Mouse (Mus musculus) C2C12 (cell line): ENCODE results near the gene Trak1. TPM values are rescaled to one million over a fixed set of nuclear protein-coding genes. Genes with fewer than 3 reads are reported as not detected.

Experiments
- H3K27me3 ChIP-seq: one replicate; pipeline ENCODE4 v1.6.1; 2011; ENCODE audit not compliant: control insufficient read depth, insufficient read depth, insufficient read length
- H3K36me3 ChIP-seq: one replicate; pipeline ENCODE4 v1.6.1; 2011; ENCODE audit not compliant: control insufficient read depth, insufficient read depth
- H3K4me3 ChIP-seq: one replicate; pipeline ENCODE4 v1.5.1; 2011; ENCODE audit warnings: mild to moderate bottlenecking, control low read depth; ENCODE audit not compliant: poor library complexity, insufficient read depth, severe bottlenecking
- H3K79me2 ChIP-seq: one replicate; pipeline ENCODE4 v1.6.1; 2011; ENCODE audit not compliant: control insufficient read depth, insufficient read depth
- H3K79me3 ChIP-seq: one replicate; pipeline ENCODE4 v1.6.1; 2011; ENCODE audit warnings: low read depth, control low read depth
- H3ac ChIP-seq: one replicate; pipeline ENCODE3; 2011; ENCODE audit warnings: low read depth; ENCODE audit not compliant: control insufficient read depth, insufficient read length
- CEBPB ChIP-seq: IDR thresholded peaks from one replicate; pipeline ENCODE4 v1.6.1; 2011; ENCODE audit warnings: low read depth, mild to moderate bottlenecking, control low read depth, moderate library complexity
- CTCF ChIP-seq: IDR thresholded peaks from one replicate; pipeline ENCODE4 v1.5.1; 2011; ENCODE audit not compliant: control insufficient read depth, insufficient read depth, insufficient read length
- FOSL1 ChIP-seq: IDR thresholded peaks from one replicate; pipeline ENCODE4 v1.8.0; 2011; ENCODE audit warnings: mild to moderate bottlenecking, low read length; ENCODE audit not compliant: poor library complexity, insufficient read depth, severe bottlenecking
- MAX ChIP-seq: IDR thresholded peaks from one replicate; pipeline ENCODE4 v1.6.1; 2011; ENCODE audit warnings: mild to moderate bottlenecking, control low read depth
- MYOD1 ChIP-seq: IDR thresholded peaks from one replicate; pipeline ENCODE4 v1.6.1; 2011; ENCODE audit warnings: low read depth; ENCODE audit not compliant: control insufficient read depth, insufficient read length
- MYOG ChIP-seq: IDR thresholded peaks from one replicate; pipeline ENCODE4 v1.6.1; 2011; ENCODE audit not compliant: control insufficient read depth, insufficient read length; ENCODE audit errors: extremely low read depth
- USF1 ChIP-seq: IDR thresholded peaks from one replicate; pipeline ENCODE4 v1.6.1; 2011; ENCODE audit warnings: low read depth, mild to moderate bottlenecking, control low read depth, moderate library complexity
- polyA plus RNA-seq: library from polyadenylated mRNA; unstranded; fragments of >200 nt; fragmentation: generic; extraction: Trizol; gene quantifications from one replicate; pipeline ENCODE4 v1.2.1, GENCODE M21; 2012; ENCODE audit warnings: missing spikeins

Trak1 gene
- polyA plus RNA-seq, 1 experiment = 26.6 TPM

GRCm38 (mm10) chr9:121360327-121360954, 63.1 kb downstream of the Trak1 start:
- Histone ChIP-seq H3K79me3 (peaks cover 8% of the 10 kb centered on the region), H3K36me3 (no peaks in the 10 kb centered on the region), H3K79me2 (peaks cover 59% of the 10 kb centered on the region), H3K27me3 (no peaks in the 10 kb centered on the region), H3ac (no peak overlapping the region), H3K4me3 (no peak overlapping the region)
- TF ChIP-seq USF1 = no peak
- no peak for TF ChIP-seq MYOG
- TF ChIP-seq FOSL1 = no peak
- no peak for TF ChIP-seq MYOD1
- TF ChIP-seq CTCF = no peak
- TF ChIP-seq MAX = no peak
- TF ChIP-seq CEBPB = no peak

DNA sequence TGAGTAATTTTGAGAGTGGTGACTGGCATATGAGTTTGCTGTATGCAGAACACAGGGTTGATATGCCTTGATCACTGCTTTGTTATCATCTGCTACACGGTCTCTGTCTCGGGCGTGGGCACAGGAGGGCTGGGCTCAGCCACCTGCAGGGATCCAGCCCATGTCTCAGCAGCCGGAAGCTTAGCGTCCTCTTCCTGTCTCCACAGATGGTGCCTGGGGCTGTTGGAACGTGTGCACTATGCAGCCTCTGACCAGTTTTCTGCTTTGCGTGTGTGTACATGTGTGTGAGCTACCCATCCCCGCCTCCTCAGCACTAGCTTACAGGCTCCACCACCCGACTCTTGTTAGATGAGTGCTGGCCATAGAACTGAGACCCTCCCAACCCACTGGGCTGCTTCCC, 63.7 kb downstream of the Trak1 start:
- Histone ChIP-seq H3ac (no peak overlapping the region), H3K4me3 (no peak overlapping the region), H3K27me3 (no peaks in the 10 kb centered on the region), H3K79me3 (peaks cover 8% of the 10 kb centered on the region), H3K79me2 (peaks cover 53% of the 10 kb centered on the region), H3K36me3 (peaks cover under 1% of the 10 kb centered on the region)
- TF ChIP-seq MYOG (no peak), MAX (no peak), CTCF (no peak), FOSL1 (no peak), CEBPB (no peak), USF1 (no peak), MYOD1 (no peak)

DNA sequence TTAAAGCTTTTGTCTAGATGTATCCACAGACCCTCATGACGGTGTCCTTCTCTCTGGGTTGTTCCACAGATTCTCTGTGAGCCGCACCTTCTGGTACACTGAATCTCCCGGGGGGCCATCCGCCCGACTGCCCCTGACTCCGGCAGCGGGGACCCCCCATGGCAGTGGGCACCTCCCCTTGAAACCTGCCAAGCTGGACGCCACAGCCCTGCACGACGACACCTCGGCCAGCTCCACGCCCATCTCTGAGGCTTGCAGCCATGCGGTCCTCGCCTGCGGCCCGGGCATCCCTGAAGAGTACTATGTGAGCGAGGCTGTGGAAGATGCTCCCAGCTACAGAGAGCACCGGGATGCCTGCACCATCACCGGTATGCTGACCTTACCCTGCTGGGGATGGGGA, 66.6 kb downstream of the Trak1 start:
- H3K4me3 ChIP-seq = no peak overlapping the region
- H3K36me3 ChIP-seq = peaks cover 6% of the 10 kb centered on the region
- peaks cover 4% of the 10 kb centered on the region for H3K79me3 ChIP-seq
- no peaks in the 10 kb centered on the region for H3K27me3 ChIP-seq
- H3K79me2 ChIP-seq = peaks cover 27% of the 10 kb centered on the region
- TF ChIP-seq MAX = no peak
- no peak overlapping the region for H3ac ChIP-seq

GRCm38 (mm10) chr9:121366135-121366863, 69.0 kb downstream of the Trak1 start:
- Histone ChIP-seq H3K4me3 (no peak overlapping the region), H3K27me3 (no peaks in the 10 kb centered on the region), H3K79me2 (peaks cover 11% of the 10 kb centered on the region), H3K36me3 (peaks cover 6% of the 10 kb centered on the region), H3ac (no peak overlapping the region), H3K79me3 (no peaks in the 10 kb centered on the region)
- no peak for TF ChIP-seq MYOD1
- no peak for TF ChIP-seq CEBPB
- TF ChIP-seq FOSL1 = no peak
- no peak for TF ChIP-seq USF1
- no peak for TF ChIP-seq MYOG
- TF ChIP-seq MAX = no peak
- TF ChIP-seq CTCF = no peak

DNA sequence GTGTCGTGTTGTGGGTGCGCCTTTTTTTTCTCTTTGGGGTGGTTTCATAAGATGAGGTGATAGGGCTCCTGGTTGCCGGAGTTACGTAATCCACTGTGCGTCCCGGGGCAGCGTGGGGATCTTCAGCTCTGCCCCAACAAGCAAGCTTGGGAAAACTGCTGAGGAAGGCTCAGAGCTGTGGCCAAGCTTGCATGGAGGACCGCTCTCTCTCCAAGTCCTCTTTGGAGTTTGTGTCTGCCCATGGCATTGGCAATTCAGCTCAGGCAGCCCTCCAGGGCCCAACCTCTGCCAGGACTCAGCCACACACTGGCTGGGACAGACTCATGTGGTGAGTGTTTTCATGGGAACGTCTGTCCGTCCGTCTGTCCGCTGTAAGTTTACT, 69.6 kb downstream of the Trak1 start:
- Histone ChIP-seq H3K4me3 (no peak overlapping the region), H3K36me3 (peaks cover 6% of the 10 kb centered on the region), H3ac (no peak overlapping the region), H3K79me2 (peaks cover 10% of the 10 kb centered on the region), H3K27me3 (no peaks in the 10 kb centered on the region), H3K79me3 (no peaks in the 10 kb centered on the region)
- TF ChIP-seq MYOG (no peak), CTCF (no peak), MYOD1 (no peak), MAX (no peak), CEBPB (no peak), FOSL1 (no peak)

DNA sequence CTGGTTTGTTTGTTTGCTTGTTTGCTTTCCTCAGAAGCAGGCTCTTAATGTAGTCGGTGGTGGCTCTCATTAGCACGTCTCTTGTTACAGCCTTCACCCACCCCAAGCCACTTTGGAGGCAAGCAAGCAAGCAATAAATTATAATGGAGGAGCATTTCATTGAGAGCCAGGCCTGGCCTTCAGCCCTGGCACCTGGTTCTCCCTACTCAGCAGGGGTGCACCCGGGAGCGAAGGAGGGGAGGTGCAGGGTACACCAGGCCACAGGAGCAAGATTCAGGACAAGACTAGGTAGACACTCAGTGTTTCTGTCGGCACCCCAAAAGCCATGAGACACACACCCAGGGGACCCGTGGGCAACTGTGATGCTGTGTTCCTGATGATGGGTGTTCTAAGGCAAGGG, 72.3 kb downstream of the Trak1 start:
- Histone ChIP-seq H3K27me3 (no peaks in the 10 kb centered on the region), H3K79me2 (peaks cover 17% of the 10 kb centered on the region), H3ac (no peak overlapping the region), H3K4me3 (no peak overlapping the region), H3K36me3 (peaks cover 6% of the 10 kb centered on the region), H3K79me3 (no peaks in the 10 kb centered on the region)
- TF ChIP-seq FOSL1 (no peak), CEBPB (no peak)
